Mouse (Mus musculus): ENCODE results near the gene Acat3. TPM values are rescaled to one million over a fixed set of nuclear protein-coding genes. Genes with fewer than 3 reads are reported as not detected.
"Not testable (repeated sequence)": the region's sequence is repeated elsewhere in the genome, so short reads cannot be mapped to it uniquely, and the experiment has no call there.

Gene Acat3
- total and polyA plus RNA-seq, 2 experiments from 2014 or later = 0.23 TPM; not detected in 1

GRCm38 (mm10) chr17:12906436-12906835, 34.0 kb downstream of the Acat3 start:
- Histone ChIP-seq H3K4me1 (ENCODE audit: control insufficient read depth, insufficient read depth) (no peaks in the 10 kb centered on the region), H3K36me3 (replicated peaks; ENCODE audit: control insufficient read depth, insufficient read depth, low read length) (peaks cover 41% of the 10 kb centered on the region), H3K27me3 (ENCODE audit: control insufficient read depth, insufficient read depth, low read length) (no peaks in the 10 kb centered on the region), H3K4me2 (ENCODE audit: low read depth, low read length) (no peak overlapping the region), H3K27ac (ENCODE audit: low read depth) (no peak overlapping the region), H3K9ac (replicated peaks; ENCODE audit: low read depth, low read length) (no peak overlapping the region), H3K4me3 (ENCODE audit: low read depth, low read length) (no peak overlapping the region), H3K9me3 (replicated peaks; ENCODE audit: control insufficient read depth, low read length) (no peaks in the 10 kb centered on the region)
- TF ChIP-seq EP300 (IDR thresholded peaks at IDR 0.05; ENCODE audit: low read depth) = no peak
- TF ChIP-seq CTCF (IDR thresholded peaks at IDR 0.05; ENCODE audit: low read depth) = no peak
- no peak for ATAC-seq (ENCODE audit: insufficient read depth, low read depth)
- no peak for DNase-seq (ENCODE audit: low spot score)
- 85% methylated on average over 9 of the region's 9 CpGs for WGBS

DNA sequence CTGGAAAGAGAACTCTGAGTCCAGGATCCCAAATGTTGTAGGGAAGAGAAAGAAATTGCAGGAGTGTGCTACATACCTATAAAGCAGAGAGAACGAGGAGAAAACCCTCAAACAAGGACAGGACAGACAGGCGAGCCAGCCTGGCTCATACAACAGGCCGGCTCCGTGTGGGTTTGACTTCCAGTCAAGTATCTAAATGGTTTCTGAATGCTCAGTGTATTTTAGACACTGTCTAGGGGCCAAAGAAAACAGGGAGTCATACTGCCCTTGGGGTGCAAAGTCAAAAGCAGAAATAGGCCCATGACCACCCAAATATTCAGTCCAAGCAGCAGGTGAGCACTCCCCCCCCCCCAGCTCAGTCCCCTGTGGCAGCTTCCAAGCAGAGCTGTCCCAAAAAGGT, 34.6 kb downstream of the Acat3 start:
- peaks cover 36% of the 10 kb centered on the region for H3K36me3 ChIP-seq (replicated peaks; ENCODE audit: control insufficient read depth, insufficient read depth, low read length)
- TF ChIP-seq CTCF (IDR thresholded peaks at IDR 0.05; ENCODE audit: low read depth) (no peak), EP300 (IDR thresholded peaks at IDR 0.05; ENCODE audit: low read depth) (no peak)
- no peak overlapping the region for H3K9ac ChIP-seq (replicated peaks; ENCODE audit: low read depth, low read length)
- no peak for ATAC-seq (ENCODE audit: insufficient read depth, low read depth)
- no peaks in the 10 kb centered on the region for H3K27me3 ChIP-seq (ENCODE audit: control insufficient read depth, insufficient read depth, low read length)
- H3K4me3 ChIP-seq (ENCODE audit: low read depth, low read length) = no peak overlapping the region
- H3K9me3 ChIP-seq (replicated peaks; ENCODE audit: control insufficient read depth, low read length) = no peaks in the 10 kb centered on the region
- no peak overlapping the region for H3K27ac ChIP-seq (ENCODE audit: low read depth)
- DNase-seq (ENCODE audit: low spot score) = no peak
- H3K4me1 ChIP-seq (ENCODE audit: control insufficient read depth, insufficient read depth) = no peaks in the 10 kb centered on the region
- no peak overlapping the region for H3K4me2 ChIP-seq (ENCODE audit: low read depth, low read length)
- 86% methylated on average over 4 of the region's 4 CpGs for WGBS

DNA sequence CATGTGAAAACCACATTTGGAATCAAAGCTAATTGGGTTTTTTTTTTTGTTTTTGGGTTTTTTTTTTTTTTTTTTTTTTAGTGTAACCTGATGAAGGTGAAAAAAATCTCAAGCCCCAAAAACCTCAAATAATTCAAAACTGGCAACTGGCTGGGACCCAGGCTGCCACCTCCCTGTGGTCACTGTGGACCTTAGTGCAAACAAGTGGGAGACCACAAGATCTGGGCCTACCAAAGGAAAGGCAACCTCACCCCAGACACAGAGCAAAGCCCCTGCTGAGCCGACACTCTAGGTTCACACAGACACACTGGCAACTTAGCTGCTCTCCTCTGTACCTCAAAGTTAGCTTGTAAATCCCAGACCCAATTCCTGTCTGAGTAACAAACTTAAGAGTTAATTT, 36.1 kb downstream of the Acat3 start:
- no peaks in the 10 kb centered on the region for H3K27me3 ChIP-seq (ENCODE audit: control insufficient read depth, insufficient read depth, low read length)
- peaks cover 33% of the 10 kb centered on the region for H3K36me3 ChIP-seq (replicated peaks; ENCODE audit: control insufficient read depth, insufficient read depth, low read length)
- H3K4me2 ChIP-seq (ENCODE audit: low read depth, low read length) = no peak overlapping the region
- no peak overlapping the region for H3K4me3 ChIP-seq (ENCODE audit: low read depth, low read length)
- H3K9me3 ChIP-seq (replicated peaks; ENCODE audit: control insufficient read depth, low read length) = no peaks in the 10 kb centered on the region
- no peak for DNase-seq (ENCODE audit: low spot score)
- no peak for ATAC-seq (ENCODE audit: insufficient read depth, low read depth)
- TF ChIP-seq CTCF (IDR thresholded peaks at IDR 0.05; ENCODE audit: low read depth) (no peak), EP300 (IDR thresholded peaks at IDR 0.05; ENCODE audit: low read depth) (no peak)
- 91% methylated on average over 1 of the region's 1 CpGs for WGBS
- no peak overlapping the region for H3K27ac ChIP-seq (ENCODE audit: low read depth)
- no peaks in the 10 kb centered on the region for H3K4me1 ChIP-seq (ENCODE audit: control insufficient read depth, insufficient read depth)
- H3K9ac ChIP-seq (replicated peaks; ENCODE audit: low read depth, low read length) = no peak overlapping the region

GRCm38 (mm10) chr17:12903372-12904333, 36.7 kb downstream of the Acat3 start:
- WGBS = 64% methylated on average over 11 of the region's 12 CpGs
- Histone ChIP-seq H3K9ac (replicated peaks; ENCODE audit: low read depth, low read length) (no peak overlapping the region), H3K36me3 (replicated peaks; ENCODE audit: control insufficient read depth, insufficient read depth, low read length) (peaks cover 36% of the 10 kb centered on the region), H3K4me1 (ENCODE audit: control insufficient read depth, insufficient read depth) (no peaks in the 10 kb centered on the region), H3K27ac (ENCODE audit: low read depth) (no peak overlapping the region), H3K27me3 (ENCODE audit: control insufficient read depth, insufficient read depth, low read length) (no peaks in the 10 kb centered on the region), H3K4me2 (ENCODE audit: low read depth, low read length) (no peak overlapping the region), H3K9me3 (replicated peaks; ENCODE audit: control insufficient read depth, low read length) (no peaks in the 10 kb centered on the region), H3K4me3 (ENCODE audit: low read depth, low read length) (no peak overlapping the region)
- ATAC-seq (ENCODE audit: insufficient read depth, low read depth) (no peak), DNase-seq (ENCODE audit: low spot score) (no peak)
- TF ChIP-seq EP300 (IDR thresholded peaks at IDR 0.05; ENCODE audit: low read depth) = no peak
- no peak for TF ChIP-seq CTCF (IDR thresholded peaks at IDR 0.05; ENCODE audit: low read depth)

- no peak overlapping the region for H3K4me3 ChIP-seq (ENCODE audit: low read depth, low read length)
- no peaks in the 10 kb centered on the region for H3K27me3 ChIP-seq (ENCODE audit: control insufficient read depth, insufficient read depth, low read length)
- H3K36me3 ChIP-seq (replicated peaks; ENCODE audit: control insufficient read depth, insufficient read depth, low read length) = peaks cover 36% of the 10 kb centered on the region
- no peak overlapping the region for H3K4me2 ChIP-seq (ENCODE audit: low read depth, low read length)
- DNase-seq (ENCODE audit: low spot score) (no peak), ATAC-seq (ENCODE audit: insufficient read depth, low read depth) (no peak)
- no peak for TF ChIP-seq EP300 (IDR thresholded peaks at IDR 0.05; ENCODE audit: low read depth)
- TF ChIP-seq CTCF (IDR thresholded peaks at IDR 0.05; ENCODE audit: low read depth) = no peak
- 96% methylated on average over 6 of the region's 6 CpGs for WGBS
- H3K4me1 ChIP-seq (ENCODE audit: control insufficient read depth, insufficient read depth) = no peaks in the 10 kb centered on the region
- no peak overlapping the region for H3K9ac ChIP-seq (replicated peaks; ENCODE audit: low read depth, low read length)
- H3K9me3 ChIP-seq (replicated peaks; ENCODE audit: control insufficient read depth, low read length) = no peaks in the 10 kb centered on the region
- no peak overlapping the region for H3K27ac ChIP-seq (ENCODE audit: low read depth)
Measured at GRCm38 (mm10) chr17:12902291-12902690, 38.1 kb downstream of the Acat3 start.

DNA sequence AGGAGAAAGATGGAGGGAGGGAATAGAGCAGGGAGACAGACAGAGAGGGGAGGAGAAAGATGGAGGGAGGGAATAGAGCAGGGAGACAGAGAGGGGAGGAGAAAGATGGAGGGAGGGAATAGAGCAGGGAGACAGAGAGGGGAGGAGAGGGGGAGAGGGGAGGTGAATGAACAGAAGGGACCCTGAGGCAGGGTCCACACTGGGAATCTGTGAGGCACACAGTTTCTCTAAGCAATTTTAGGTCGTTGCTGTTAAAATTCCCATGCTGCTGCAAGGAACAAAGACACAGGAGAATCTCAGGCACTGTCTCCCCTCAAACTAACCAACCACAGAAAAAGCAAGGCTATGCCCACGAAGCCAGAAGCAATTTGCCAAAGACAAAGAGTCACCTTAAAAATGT, 41.8 kb downstream of the Acat3 start:
- H3K27ac ChIP-seq (ENCODE audit: low read depth); H3K27me3 ChIP-seq (ENCODE audit: control insufficient read depth, insufficient read depth, low read length); H3K9ac ChIP-seq (replicated peaks; ENCODE audit: low read depth, low read length); H3K4me1 ChIP-seq (ENCODE audit: control insufficient read depth, insufficient read depth); H3K4me2 ChIP-seq (ENCODE audit: low read depth, low read length); H3K4me3 ChIP-seq (ENCODE audit: low read depth, low read length); DNase-seq (ENCODE audit: low spot score); H3K9me3 ChIP-seq (replicated peaks; ENCODE audit: control insufficient read depth, low read length); ATAC-seq (ENCODE audit: insufficient read depth, low read depth): not testable (repeated sequence)
- 55% methylated on average over 2 of the region's 2 CpGs for WGBS
- H3K36me3 ChIP-seq (replicated peaks; ENCODE audit: control insufficient read depth, insufficient read depth, low read length) = peaks cover 17% of the 10 kb centered on the region; the same call in 1 of the 2 replicates
